In the genomic region with DNA sequence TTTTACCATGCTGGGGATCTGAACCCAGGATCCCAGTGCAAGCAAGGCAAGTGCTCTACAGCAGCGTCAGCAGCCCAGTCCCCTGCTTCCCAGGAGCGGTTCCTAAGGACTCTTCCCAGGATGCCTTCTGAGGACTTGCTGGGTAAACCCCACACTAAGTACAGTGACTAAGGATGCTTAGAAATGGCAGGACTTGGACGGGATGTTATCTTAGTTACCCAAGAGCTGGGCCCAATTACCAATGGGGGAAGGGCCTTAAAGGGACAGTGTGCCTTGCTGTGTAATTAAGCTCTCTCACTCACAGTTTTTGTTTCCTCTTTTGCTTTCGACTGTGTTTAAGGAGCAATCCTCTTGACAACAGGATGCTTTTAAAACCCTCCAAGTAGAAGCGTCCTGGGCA, we compare ENCODE assay signal across 13 mouse cellular contexts. TPM values are rescaled to one million over a fixed set of nuclear protein-coding genes. Genes with fewer than 3 reads are reported as not detected.
A peak's percentile ranks its signal among the peaks of the same experiment; 100 is the strongest.
DNase-seq lines count a peak whose midpoint lies in the region; ATAC-seq and TF ChIP-seq lines count a peak whose summit lies in the region.
"Had no signal": no experiment of that assay in that cellular context is flagged by ENCODE, and none has a peak within 500 bp of the region (broad histone marks: within the 10 kb centered on the region; RNA-seq: fewer than 3 reads in every experiment).

No protein-coding gene starts in this region.

- no peaks in the 10 kb centered on the region for H3K9me3 ChIP-seq in heart, embryonic 14.5 days (ENCODE audit: control insufficient read depth, low read length)
- no peaks in the 10 kb centered on the region for H3K9me3 ChIP-seq in lung, embryonic 14.5 days (ENCODE audit: low read depth, low read length)

- peaks cover 11 to 17% of the 10 kb centered on the region in 2 experiments for H3K4me1 ChIP-seq in heart, embryonic 14.5 days (ENCODE audit: control insufficient read depth in 2 of 2, insufficient read depth in 2 of 2, low read length in 2 of 2)
- H3K4me1 ChIP-seq in lung, embryonic 14.5 days (ENCODE audit: insufficient read depth): no peaks in the 10 kb centered on the region
- H3K4me1 ChIP-seq in lung, adult 2 months (ENCODE audit: control insufficient read depth, insufficient read depth, low read length): no peaks in the 10 kb centered on the region

- no peak for TF ChIP-seq POLR2A in lung, adult 2 months (IDR thresholded peaks at IDR 0.05; ENCODE audit: borderline replicate concordance, extremely low read depth, low read depth, low read length)

- no peak for ATAC-seq in heart, embryonic 14.5 days (ENCODE audit: insufficient number of reproducible peaks, insufficient read depth, low FRiP score, low read depth)
- no peak for ATAC-seq in lung, embryonic 14.5 days (ENCODE audit: insufficient read depth)

- no peak for TF ChIP-seq CTCF in lung, embryonic 14.5 days (IDR thresholded peaks at IDR 0.05; ENCODE audit: low read depth)
- no peak for TF ChIP-seq CTCF in lung, adult 2 months (IDR thresholded peaks at IDR 0.05; ENCODE audit: insufficient read depth, low read length)

- H3K36me3 ChIP-seq in heart, embryonic 14.5 days (ENCODE audit: control insufficient read depth, insufficient read depth, low read length): no peaks in the 10 kb centered on the region
- no peaks in the 10 kb centered on the region for H3K36me3 ChIP-seq in lung, embryonic 14.5 days (ENCODE audit: insufficient read depth)

- 0 out of 2 replicates have a peak overlapping the region, but pooled peaks have one; percentile 7 for H3K4me2 ChIP-seq in heart, embryonic 14.5 days (ENCODE audit: low read length)
- no peak overlapping the region for H3K4me2 ChIP-seq in lung, embryonic 14.5 days
- H3K4me2 ChIP-seq: hindbrain, embryonic 14.5 days had no signal

- no peak overlapping the region for H3K4me3 ChIP-seq in heart, embryonic 14.5 days (ENCODE audit: control insufficient read depth in 1 of 2, insufficient read depth in 1 of 2, low read depth in 1 of 2, low read length in 2 of 2)
- H3K4me3 ChIP-seq in lung, embryonic 14.5 days (ENCODE audit: low read depth, low read length): no peak overlapping the region
- no peak overlapping the region for H3K4me3 ChIP-seq in lung, adult 2 months (replicated peaks; ENCODE audit: extremely low read depth, low read depth, low read length)
- H3K4me3 ChIP-seq: myocyte had no signal

- 6% methylated on average over 5 of the region's 5 CpGs for WGBS in heart, embryonic 14.5 days
- WGBS in lung, embryonic 14.5 days: 8% methylated on average over 5 of the region's 5 CpGs
- WGBS in lung, adult 2 months: 16% methylated on average over 5 of the region's 5 CpGs

- no peak overlapping the region for H3K9ac ChIP-seq in heart, embryonic 14.5 days (ENCODE audit: low read length)
- no peak overlapping the region for H3K9ac ChIP-seq in lung, embryonic 14.5 days
- H3K9ac ChIP-seq: hindbrain, embryonic 14.5 days had no signal

- H3K27me3 ChIP-seq in heart, embryonic 14.5 days (ENCODE audit: control insufficient read depth, insufficient read depth, low read length): peaks cover 10% of the 10 kb centered on the region
- peaks cover 31% of the 10 kb centered on the region for H3K27me3 ChIP-seq in lung, embryonic 14.5 days (ENCODE audit: insufficient read depth, low read length)

- no peak for DNase-seq in heart, adult 18-20 months
- peak; percentile 30 for DNase-seq in lung, embryonic 14.5 days
- no peak for DNase-seq in lung, adult 2 months
- DNase-seq in ZHBTc4 (ENCODE audit: low read depth, low spot score): peak; percentile 33
- peak; percentile 57 for DNase-seq in yolk sac, embryonic 10.5 days (ENCODE audit: low spot score)
- DNase-seq in urinary bladder, adult 2 months (ENCODE audit: low spot score): no peak
- DNase-seq: lung, adult 18-20 months; thymus, postnatal 4 days had no signal

- no peak overlapping the region for H3K27ac ChIP-seq in heart, embryonic 14.5 days (replicated peaks in 1 of 2; ENCODE audit: control insufficient read depth in 1 of 2, insufficient read depth in 1 of 2, low read depth in 2 of 2, low read length in 2 of 2)
- H3K27ac ChIP-seq in lung, embryonic 14.5 days (ENCODE audit: low read depth): no peak overlapping the region
- H3K27ac ChIP-seq: hindbrain, embryonic 14.5 days had no signal

RNA-seq across cellular contexts. Expression of a gene that starts 22.8 kb away (rescaled TPM):
- 4.7 and 5.1 TPM in 2 replicates for polyA plus RNA-seq in heart, embryonic 14.5 days (2014; fragmentation: Nextera tagmentation; extraction: Ambion mirVana)
- total RNA-seq in heart, adult 18-20 months (2021): 1 to 10 TPM in 1 of 2 experiments, under 1 TPM in 1; 0.87 to 1.3 TPM
- 0.05 and 0.08 TPM in 2 replicates for polyA plus RNA-seq in lung, embryonic 14.5 days (2014; fragmentation: Nextera tagmentation; extraction: Ambion mirVana)
- 0.27 and 0.36 TPM in 2 replicates for polyA plus RNA-seq in lung, adult 2 months (2012; rRNA removed)
- polyA plus RNA-seq in urinary bladder, adult 2 months (2012; rRNA removed): 0.03 TPM in 2 replicates
- total RNA-seq: common myeloid progenitor, adult 5-6 weeks; megakaryocyte-erythroid progenitor cell, adult 5-6 weeks had no signal
- polyA plus RNA-seq: myocyte had no signal

Comparison
In these comparisons a context has a peak if more than half of its experiments do, and no peak if none do; other contexts are left out.
1. DNase-seq: peak in lung, embryonic 14.5 days (single experiment), ZHBTc4 (single experiment) and yolk sac, embryonic 10.5 days (single experiment); none in heart, adult 18-20 months (0 of 2), lung, adult 2 months (single experiment) and urinary bladder, adult 2 months (single experiment).